Mouse (Mus musculus) left cerebral cortex, postnatal 4 days (tissue): ENCODE measurements around the gene Pcnx2. TPM values are rescaled to one million over a fixed set of nuclear protein-coding genes. Genes with fewer than 3 reads are reported as not detected.

Experiments used
- DNase-seq: peaks from one replicate; pipeline ENCODE4 v3.0.0-alpha.2; 2022
- intact Hi-C: fragments of 180-260 bp; cut with DNase I; formaldehyde crosslinking; loops from one replicate; pipeline ENCODE4 v1.15.1; 2025
- total RNA-seq, 2 experiments: library from RNA; stranded (reverse); gene quantifications; 2 replicates each; pipeline ENCODE4 v1.2.3; 2021

Pcnx2 gene
- total RNA-seq, 2 experiments from 2014 or later = 27.4 to 31.1 TPM

DNA sequence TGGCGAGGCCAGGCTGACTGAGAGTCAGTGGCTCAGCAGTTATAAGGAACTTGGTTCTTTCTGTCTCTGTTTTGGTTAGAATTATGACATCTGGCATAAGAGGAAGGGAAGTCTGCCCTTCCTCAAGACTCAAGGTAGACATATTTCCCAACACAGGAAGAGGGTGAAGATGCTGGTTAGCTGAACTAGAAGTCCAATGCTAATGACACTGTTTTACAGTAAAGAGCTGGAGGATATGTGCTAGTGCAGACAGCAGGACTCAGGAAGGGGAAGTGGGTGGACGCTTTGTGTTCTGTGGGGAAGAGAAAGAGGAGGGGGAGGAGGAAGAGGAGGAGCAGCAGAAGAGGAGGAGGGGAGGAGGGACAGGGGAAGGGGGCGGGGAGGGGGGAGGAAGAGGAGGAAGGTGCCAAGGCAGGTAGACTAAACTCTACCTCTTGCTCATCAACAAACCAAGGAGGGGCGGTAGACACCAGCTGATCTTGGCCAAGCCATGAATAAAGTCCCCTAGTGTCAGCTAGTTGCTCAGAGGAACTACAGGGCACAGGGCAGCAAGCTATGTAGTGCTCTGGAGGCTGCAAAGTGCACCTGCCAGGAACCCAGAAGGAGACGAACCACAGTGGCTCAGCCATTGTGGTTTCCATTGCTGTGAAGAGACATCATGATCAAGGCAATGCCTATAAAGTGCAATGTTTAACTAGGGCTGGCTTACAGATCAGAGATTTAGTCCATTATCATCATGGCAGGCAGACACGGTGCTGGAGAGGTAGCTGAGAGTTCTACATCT lies 172.9 kb downstream of the Pcnx2 start:
- DNase-seq = no peak
- intact Hi-C loops = no loop called here

GRCm38 (mm10) chr8:125723437-125723836 lies 174.7 kb downstream of the Pcnx2 start:
- intact Hi-C loops = no loop called here
- DNase-seq = no peak

DNA sequence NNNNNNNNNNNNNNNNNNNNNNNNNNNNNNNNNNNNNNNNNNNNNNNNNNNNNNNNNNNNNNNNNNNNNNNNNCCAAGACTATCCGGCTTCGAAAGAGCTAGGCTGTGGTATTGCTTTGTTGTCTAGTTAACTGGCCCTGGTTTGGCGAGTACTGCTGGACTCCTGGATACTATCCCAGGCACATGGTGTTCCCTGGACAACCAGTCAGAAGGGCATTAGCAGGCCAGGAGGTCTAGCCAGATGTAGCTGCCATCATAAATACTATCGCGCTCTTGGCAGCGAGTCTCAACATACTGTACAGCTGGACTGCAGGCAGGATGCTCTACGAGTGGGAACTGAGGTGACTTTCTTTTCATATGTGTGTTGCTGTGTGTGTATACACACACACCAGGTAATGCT lies 175.4 kb downstream of the Pcnx2 start:
- no peak for DNase-seq
- intact Hi-C loops = no loop called here

DNA sequence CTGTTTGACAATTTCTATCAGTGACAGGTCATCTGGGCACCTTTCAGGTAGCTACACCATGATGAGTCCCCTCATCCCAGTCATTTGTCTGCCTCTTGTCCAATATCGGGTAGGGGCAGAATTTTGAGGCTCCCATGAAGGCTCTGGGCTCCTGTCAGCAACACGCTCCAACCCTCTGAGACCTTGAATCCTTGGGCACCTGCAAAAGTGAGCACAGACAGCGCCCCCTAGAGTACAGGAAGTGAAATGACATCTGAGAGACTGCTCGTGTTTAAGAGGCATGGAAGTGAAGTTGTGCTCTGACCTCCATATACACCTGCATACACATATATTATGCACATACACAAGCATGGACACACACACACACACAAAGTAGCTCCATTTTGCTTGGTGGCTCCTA lies 179.2 kb downstream of the Pcnx2 start:
- intact Hi-C loops = no loop called here
- no peak for DNase-seq

- DNase-seq = no peak
- intact Hi-C loops = no loop called here
Observed at GRCm38 (mm10) chr8:125716613-125717012, 181.5 kb downstream of the Pcnx2 start.

DNA sequence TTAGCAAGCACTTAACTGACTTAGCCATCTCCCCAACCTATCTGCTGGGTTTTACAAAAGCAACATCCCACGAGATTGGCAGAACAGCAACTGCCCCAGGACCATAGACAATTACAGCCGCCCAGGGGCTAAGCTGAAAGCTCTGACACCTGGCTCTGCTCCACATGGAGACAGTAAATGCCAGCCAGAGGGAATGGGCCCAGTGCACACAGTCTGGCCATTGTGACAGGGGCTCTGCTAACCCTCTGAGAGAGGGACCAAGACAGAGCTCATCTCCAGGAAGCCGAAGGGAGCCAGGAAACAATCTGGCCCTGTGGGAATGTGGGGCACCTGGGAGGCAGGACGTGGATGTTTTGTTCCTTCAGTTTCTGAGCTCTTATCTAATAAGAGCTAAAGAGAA lies 181.9 kb downstream of the Pcnx2 start:
- intact Hi-C loops = no loop called here

GRCm38 (mm10) chr8:125711514-125711913 lies 186.6 kb downstream of the Pcnx2 start:
- intact Hi-C loops = no loop called here
- no peak for DNase-seq

More for the DNA sequence above, 181.9 kb downstream of the Pcnx2 start:
- DNase-seq = peak; percentile 50

GRCm38 (mm10) chr8:125709171-125709570 lies 188.9 kb downstream of the Pcnx2 start:
- DNase-seq = no peak
- intact Hi-C loops = no loop called here

DNA sequence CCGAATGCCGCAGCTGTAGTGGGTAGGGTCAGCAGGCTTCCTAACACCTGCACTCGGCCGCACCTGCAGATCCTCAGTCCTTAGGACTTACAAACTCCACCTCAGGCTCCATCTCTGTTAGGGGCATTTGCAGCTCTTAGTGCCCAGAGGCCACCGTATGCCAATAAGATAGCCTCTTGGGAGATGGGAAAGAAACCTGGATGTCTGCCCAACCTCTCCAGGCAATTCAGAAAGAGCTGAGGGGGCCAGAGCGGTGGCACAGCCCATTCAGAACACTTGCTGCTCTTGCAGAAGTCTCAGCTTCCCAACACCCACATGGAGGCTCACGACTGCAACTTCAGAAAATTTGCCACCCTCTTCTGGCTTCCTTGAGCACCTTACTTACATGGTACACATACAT lies 192.3 kb downstream of the Pcnx2 start:
- intact Hi-C loops = no loop called here
- DNase-seq = no peak

DNA sequence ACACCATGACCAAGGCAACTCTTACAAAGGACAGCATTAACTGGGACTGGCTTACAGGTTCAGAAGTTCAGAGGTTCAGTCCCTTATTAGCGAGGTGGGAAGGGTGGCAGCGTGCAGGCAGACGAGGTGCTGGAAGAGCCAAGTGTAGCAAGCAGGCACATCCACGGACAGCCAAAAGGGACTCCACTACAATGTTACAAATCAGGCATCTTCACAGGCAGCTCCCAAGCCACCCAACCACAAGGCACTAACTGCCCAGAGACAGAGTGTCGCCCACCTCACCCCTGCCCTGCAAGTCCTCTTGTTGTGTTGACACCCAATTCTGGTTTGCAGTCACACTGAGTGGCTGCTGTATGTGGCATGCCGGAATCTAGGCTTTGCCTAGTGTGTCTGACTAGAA lies 193.7 kb downstream of the Pcnx2 start:
- no peak for DNase-seq
- intact Hi-C loops = no loop called here

- intact Hi-C loops = no loop called here
- peak; percentile 17 for DNase-seq
Observed at GRCm38 (mm10) chr8:125702868-125703473, 195.1 kb downstream of the Pcnx2 start.

Other genes starting within 250 kb of the Pcnx2 start
- gene Map10, start 228.5 kb downstream of the Pcnx2 start, total RNA-seq = 1 to 10 TPM; 7.8 to 8.4 TPM
- 10 to 100 TPM; 17.4 to 19.3 TPM for gene Ntpcr, start 168.4 kb downstream of the Pcnx2 start, total RNA-seq
- 1 to 10 TPM; 3.6 to 3.8 TPM for gene Map3k21, start 12.1 kb upstream of the Pcnx2 start, total RNA-seq
- gene Kcnk1, start 96.9 kb upstream of the Pcnx2 start, total RNA-seq = 10 to 100 TPM; 25.1 to 26.1 TPM